Mouse (Mus musculus): ENCODE measurements around the gene Myom1.

Myom1 gene

DNA sequence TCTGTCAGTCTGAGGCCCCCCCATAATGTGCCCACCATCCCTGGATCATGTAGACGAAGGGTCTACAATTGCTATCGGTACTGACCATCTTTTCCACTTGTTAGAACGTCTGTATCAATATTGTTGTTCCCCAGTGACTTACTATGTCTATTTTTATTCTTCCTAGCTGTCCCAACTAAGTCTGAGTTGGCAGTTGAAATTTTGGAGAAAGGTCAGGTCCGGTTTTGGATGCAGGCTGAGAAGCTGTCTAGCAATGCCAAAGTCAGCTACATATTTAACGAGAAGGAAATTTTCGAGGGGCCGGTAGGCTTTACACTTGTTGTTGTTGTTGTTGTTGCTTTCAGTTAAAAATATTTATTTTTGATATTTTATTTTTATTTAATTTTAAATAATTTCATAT, 102.9 kb downstream of the Myom1 start:
- DNase-seq: no peak

DNA sequence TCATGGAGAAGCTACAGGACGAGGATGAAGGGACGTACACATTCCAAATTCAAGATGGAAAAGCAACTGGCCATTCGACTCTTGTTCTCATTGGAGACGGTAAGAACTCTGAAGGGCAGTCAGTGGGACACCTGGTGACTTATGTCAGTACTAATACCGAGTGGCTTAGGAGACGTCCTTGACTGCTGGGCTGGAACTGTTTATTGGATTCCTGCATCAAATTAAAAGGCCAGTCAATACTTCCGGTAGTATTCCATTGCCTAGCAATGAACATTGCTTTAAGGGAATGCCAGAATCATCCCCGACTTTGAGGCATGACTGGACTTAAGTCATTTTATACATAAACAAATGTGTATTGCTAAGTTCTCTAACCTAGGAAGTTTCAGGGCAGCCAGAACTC, 103.8 kb downstream of the Myom1 start:
- DNase-seq: peak in 1 of 2 experiments; percentile 59

GRCm38 (mm10) chr17:71110753-71111265, 108.4 kb downstream of the Myom1 start:
- no peak for DNase-seq

DNA sequence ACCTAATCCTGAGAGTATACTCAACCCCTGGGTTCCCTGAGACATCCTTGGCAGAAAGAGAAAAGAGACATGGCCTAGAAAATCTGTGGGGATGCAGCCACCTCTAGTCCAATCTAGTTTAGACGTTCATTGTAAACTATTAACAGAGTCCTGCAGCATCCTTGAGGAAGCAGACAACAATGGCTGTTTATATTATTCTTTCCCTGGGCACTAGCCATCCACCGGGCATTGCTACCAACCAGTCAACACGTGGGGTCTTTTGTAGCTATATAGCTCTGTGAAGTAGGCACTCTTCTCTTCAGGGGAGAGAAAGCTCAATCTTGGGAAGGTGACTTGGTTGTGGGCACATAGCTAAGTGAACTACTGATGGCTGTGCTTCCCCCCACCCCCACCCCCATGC, 110.3 kb downstream of the Myom1 start:
- DNase-seq: no peak

DNA sequence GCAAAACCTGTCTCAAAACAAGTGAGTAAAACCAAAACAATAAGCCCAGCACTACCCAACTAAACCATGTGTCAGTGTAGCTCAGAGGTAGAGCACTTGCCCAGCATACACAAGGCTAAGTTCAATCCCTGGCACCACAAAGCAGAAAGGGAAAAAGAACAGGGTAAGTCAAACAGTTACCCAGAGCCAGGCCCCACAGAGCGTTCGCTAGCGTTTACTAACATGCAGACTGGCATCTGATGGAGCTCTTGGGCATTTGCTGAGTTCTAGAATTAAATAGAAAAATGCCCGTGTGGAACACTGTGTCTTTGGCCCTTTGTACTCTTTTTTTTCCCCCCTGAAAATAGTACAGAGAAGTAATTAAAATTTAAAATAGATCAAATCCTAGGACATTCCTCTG, 111.8 kb downstream of the Myom1 start:
- DNase-seq: no peak

GRCm38 (mm10) chr17:71117956-71118355, 115.5 kb downstream of the Myom1 start:
- no peak for DNase-seq

GRCm38 (mm10) chr17:71118607-71119006, 116.2 kb downstream of the Myom1 start:
- no peak for DNase-seq

DNA sequence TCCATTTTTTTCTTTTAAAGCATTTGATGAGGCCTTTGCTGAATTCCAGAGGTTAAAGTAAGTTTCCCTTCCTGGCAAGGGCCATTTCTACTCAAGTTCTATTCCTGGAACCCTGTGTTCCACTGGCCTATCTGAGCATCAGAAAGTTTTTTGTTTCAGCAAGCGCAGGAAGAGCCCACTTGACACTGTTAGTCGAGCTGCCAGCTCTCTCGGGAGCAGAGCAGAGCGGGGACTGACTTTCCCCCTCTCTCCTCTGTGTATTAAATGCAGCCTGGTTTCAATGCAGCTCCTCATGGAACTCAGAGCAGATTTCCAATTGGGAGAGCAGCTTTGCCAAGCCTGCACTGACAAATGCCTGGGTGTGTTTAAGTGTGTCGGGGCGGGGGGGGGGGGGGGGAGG, 118.2 kb downstream of the Myom1 start:
- no peak for DNase-seq

DNA sequence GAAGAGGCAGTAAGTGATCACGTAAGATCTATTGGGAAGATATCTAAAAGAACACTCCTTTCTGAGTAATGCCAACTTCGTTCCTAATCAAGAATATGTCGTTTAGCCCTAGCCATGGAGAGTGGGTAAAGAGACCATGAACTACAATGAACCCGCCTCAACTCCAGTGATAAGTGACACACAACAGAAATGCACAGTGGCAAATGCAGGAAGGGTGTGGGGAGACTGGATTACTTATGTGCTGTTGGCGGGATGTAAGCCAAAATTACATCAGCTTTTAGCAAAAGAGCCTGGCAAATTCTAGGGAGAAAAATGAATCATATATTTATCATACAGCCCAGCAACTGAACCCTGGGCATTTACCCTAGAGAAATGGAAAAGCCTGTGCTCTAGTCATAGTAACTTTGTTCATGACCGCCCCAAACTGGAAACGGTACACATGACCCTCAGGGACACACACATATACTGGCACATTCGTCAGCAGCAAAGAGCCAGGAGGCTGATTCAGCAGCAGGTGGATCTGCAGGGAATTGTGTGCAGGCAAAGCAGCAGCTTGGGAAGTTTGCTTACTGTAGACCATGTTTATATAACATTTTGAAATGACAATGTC, 121.7 kb downstream of the Myom1 start:
- no peak for DNase-seq

DNA sequence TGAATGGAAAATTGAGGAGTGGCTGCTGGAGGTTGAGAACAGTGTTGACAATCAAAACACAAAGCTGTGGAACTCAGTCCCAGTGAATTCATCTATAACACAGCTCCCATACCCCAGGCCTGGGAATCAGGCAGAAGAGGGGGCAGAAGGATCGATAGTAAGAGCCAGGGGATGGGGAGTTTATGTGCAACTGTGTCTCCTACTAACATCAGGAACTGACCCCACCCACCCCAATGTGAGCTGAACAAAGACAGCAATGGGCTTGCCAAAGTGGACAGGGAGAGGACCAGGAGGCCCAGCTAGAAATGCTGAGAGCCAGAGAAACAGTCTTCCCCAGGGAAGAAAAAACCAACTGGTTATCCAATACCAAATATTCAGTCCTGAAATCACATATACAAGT, 122.2 kb downstream of the Myom1 start:
- no peak for DNase-seq

DNA sequence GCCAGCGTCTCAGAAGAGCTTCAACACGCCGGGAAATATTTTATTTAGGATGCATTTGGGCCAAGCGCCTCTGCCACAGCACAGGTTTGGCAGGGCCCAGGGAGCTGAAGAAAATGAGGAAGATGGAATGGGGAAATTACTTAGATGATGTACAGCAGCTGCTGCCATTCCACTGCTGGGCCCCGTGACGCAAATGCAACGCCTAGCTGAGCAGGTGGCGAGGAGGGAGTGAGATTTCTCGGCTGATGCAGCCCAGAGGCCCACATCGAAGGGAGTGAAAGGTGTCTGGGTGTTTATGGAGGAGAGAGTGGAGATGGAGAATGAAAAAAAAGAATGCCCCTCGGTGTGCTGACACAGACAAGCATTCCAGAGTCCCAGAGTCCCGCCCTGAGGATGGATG, 123.1 kb downstream of the Myom1 start:
- DNase-seq: peak; percentile 16 to 67

- DNase-seq: no peak
Measured at GRCm38 (mm10) chr17:71126001-71126400, 123.6 kb downstream of the Myom1 start.

DNA sequence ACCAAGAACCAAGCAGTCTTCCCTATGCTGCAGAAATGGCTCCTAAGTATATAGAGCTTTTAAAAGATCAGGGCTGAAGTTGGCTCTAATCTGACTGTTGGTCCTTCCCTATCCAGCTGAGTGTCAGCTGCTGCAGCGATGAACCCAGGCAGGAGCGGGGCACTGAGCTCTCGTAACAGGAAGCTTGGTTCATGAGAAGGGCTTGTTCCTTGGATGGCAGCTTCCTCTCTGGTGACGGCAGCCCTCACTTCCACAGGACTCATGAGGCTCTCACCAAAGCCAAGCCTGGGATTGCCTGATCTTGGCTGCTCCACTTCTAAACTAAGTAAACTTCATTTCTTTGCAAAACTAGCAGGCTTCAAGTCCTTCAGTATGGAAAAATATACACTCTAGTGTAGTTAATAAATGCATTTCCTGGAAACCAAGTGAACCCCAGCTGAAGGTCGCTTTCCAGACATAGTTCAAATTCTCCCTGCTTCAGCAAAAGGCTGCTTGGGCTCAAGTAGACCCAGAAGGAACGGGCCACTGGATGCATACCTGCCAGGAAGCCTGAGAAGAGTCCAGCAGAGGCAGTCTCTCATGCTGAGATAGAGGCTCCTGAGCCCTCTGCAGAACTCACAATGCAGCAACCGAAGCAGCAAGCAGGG, 125.2 kb downstream of the Myom1 start:
- DNase-seq: peak; percentile 32 to 69

DNA sequence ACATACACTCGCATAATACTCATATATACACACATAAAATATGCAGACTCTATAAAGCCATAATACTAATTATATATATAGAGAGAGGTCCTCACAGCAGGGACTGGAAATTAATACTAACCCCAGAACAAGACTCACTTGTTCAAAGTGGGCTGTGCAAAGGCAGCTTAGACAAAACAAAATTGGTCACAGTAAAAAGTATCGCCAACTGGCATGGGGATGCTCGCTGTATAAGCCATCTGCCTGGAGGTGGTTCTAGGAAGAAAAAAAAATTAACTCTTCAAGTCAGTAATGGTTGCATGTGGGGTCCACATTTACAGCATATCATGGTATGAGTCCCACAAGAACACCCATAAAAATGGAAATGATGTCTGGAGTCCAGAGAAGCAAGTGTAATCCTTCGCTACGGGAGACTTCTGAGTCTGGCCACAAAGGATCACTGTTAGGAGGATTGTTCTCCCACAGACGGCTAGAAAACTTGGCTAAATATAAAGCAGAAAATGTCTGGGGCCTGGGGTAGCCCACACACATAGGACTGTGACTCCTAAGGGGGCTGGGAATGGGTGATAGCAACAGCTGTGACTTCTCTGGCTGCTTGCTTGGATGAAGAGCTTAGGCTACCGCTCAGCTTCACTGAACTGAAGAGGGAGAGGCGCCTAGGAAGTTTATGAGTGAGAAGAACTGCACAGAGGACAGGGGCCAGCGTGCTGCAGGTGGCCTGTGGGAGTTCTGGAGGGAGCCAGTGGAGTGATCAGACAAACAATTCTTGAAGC, 127.2 kb downstream of the Myom1 start:
- DNase-seq: no peak

GRCm38 (mm10) chr17:71132221-71132620, 129.8 kb downstream of the Myom1 start:
- no peak for DNase-seq

DNA sequence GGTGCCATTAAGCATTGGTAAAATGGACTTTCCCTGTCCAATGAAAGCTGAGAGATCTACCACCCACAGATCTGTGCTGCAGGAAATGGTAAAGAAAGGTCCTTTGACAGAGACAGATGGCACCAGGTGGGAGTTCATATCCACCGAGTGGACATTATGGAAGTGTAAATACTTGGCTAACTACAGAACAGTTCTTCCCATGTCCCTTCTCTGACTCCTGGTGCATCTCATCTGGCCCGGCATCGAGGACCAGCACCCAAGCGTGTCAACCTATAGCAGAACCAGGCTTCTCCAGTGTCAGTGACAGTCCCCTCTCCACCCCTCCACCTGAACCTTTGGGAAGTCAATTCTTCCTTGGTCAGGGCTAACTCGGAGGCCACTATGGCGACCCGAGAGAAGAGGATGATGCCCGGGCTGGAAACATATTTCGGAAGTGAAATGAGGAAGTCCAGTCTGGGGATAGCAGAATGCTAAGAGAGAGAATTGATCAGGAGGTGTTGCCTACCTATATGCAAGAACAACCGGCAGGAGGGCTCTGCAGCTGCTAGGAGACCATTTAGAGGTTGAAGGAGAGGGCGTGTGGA, 130.5 kb downstream of the Myom1 start:
- DNase-seq: no peak

DNA sequence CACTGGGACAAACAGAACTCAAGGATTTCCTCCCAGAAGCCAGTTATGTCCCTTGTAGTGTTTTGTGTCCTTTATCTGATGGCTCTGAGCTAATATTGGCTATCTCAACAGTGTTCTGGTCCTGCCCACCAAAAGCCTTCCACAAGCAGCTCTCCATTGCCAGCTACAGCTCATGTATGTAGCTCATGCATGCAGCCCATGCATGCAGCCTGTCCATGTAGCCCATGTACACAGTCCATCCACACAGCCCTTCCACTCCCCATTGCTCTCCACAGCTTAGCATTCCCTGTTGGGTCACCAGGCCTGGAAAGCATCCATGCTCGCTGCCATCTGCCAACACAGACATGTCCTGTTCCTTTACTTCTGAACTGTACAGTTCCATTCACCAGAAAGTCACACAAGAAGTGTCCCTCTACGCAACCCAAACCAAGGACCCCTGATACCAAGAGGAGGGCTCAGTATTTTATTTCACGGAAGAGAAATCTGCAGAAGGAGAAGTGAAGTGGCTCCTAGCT, 132.1 kb downstream of the Myom1 start:
- DNase-seq: peak in 1 of 2 experiments; percentile 46

DNA sequence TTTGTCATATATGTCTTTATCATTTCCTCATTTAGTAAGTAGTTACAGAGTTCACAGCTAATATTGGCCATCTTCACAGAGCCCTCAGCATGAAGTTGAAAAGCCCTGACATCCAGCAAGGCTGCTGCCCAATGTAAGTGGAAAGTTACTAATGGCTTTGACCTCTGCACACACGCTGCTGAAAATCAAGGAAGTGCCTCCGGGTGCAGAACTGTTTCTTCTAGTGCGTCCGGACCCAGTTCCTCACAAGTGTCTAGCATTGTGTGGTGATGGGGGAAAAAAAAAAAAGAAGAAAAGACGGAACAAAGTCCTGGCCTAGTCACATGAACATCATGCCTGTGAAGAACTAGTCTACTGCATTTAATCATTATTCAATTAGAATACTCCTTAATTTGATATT, 132.7 kb downstream of the Myom1 start:
- peak; percentile 71 to 87 for DNase-seq

DNA sequence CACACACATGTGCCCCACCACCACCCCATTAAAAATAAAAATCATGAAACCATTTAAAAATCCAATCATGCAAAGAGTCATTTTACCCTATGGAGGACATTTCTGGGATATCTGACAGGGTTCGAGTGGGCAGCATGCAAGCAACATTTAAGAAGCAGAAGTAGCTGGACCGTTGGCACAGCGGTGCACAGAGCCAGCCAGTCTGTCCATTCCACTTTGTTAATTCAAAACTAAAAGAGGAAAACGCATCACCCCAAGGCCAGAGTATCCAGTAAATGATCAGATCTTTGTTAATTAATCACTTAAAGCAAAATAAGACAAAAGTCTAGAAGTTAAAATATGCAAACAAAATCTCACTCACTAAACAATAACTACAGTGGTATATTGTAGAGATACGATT, 133.4 kb downstream of the Myom1 start:
- DNase-seq: peak in 1 of 2 experiments; percentile 43

- no peak for DNase-seq
Measured at GRCm38 (mm10) chr17:71136384-71137333, 134.2 kb downstream of the Myom1 start.

DNA sequence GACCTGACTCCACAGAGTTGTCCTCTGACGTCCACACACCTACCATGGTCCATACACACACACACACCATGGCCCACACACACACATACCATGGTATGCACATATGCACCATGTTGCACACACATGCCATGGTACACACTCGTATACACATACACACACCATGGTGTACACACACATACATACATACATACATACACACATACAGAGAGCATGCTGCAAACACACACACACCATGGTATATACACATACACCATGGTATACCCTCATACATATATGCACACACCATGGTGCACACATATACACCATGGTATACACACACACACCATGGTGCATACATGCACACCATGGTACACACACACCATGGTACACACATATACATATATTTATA, 134.9 kb downstream of the Myom1 start:
- no peak for DNase-seq

DNA sequence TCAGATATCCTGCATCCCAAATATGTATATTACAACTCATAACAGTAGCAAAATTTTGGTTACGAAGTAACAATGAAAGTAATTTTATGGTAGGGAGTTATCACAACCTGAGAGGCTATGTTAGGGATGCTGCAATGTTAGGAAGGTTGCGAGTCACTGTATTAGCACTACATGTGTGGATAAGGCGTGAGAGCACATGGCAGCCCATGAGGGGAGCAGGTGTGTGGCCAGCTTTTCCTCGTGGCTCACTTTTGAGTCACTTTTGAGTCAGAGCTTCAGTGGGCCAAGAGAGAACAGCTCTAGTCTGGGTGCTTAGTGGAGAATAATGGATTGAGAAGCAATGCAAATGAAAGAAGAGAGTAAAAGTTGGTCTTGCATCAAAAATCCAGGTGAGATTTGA, 139.6 kb downstream of the Myom1 start:
- no peak for DNase-seq

All from kidney, postnatal 25 days (tissue).